Mouse (Mus musculus) liver (tissue): Measurements from ENCODE around the gene Gm10471.
"Not testable (repeated sequence)": the region's sequence is repeated elsewhere in the genome, so short reads cannot be mapped to it uniquely, and the experiment has no call there.

Experiments used
- DNase-seq: peaks from one replicate; pipeline ENCODE4 v3.0.0-alpha.2; 2020; ENCODE audit warnings: mixed read lengths

Gene Gm10471

GRCm38 (mm10) chr5:26089191-26089590 lies at the start of gene Gm10471:
Gene Gm10471 (minus strand): TSS chr5:26089291.
- not testable (repeated sequence) for DNase-seq

GRCm38 (mm10) chr5:26121321-26121720 lies 32.2 kb upstream of the Gm10471 start, which contains the start of gene Gm10220:
Gene Gm10220 (minus strand): TSS chr5:26121421.
- not testable (repeated sequence) for DNase-seq

- DNase-seq, result not testable (repeated sequence)
Measured at GRCm38 (mm10) chr5:26105262-26105661, 16.2 kb upstream of the Gm10471 start, which contains the start of gene 5031410I06Rik. Gene 5031410I06Rik (minus strand): TSS chr5:26105362.

- DNase-seq, result not testable (repeated sequence)
Measured at GRCm38 (mm10) chr5:26079023-26079422, 10.1 kb downstream of the Gm10471 start.

GRCm38 (mm10) chr5:26070716-26071115 lies 18.4 kb downstream of the Gm10471 start:
- DNase-seq, result no peak

GRCm38 (mm10) chr5:26058481-26058880 lies 30.6 kb downstream of the Gm10471 start, which contains the start of gene Gm7347:
Gene Gm7347 (minus strand): TSS chr5:26058581.
- not testable (repeated sequence) for DNase-seq

- not testable (repeated sequence) for DNase-seq
Measured at GRCm38 (mm10) chr5:26039458-26039857, 49.6 kb downstream of the Gm10471 start, which contains the start of gene Speer4a. Gene Speer4a (minus strand): TSS chr5:26039558.
